Mouse (Mus musculus) urinary bladder, postnatal 10 days (tissue): ENCODE results near the gene Lpin3.

Experiments
- DNase-seq: peaks from one replicate; pipeline ENCODE4 v3.0.0; 2022; ENCODE audit warnings: low spot score

Lpin3 gene

DNA sequence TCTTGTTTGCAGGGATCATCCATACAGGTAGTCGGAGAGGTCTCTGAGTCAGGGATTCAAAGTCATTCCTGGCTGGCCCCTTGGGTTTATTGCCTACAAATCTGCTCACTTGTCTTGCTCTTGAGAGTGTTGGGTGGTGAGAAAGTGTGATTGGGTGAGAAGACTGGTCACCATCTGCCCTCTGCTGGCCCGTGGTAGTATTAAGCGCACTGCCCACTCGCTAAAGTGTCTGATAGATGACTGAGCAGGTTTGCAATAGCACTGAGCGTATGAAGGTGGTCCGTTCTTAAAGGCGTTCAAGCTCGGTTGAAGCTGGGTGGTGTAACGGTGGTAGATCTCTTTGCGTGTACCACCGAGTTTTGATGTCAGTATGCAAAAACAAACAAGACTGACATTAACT, 6.8 kb downstream of the Lpin3 start:
- no peak for DNase-seq

DNA sequence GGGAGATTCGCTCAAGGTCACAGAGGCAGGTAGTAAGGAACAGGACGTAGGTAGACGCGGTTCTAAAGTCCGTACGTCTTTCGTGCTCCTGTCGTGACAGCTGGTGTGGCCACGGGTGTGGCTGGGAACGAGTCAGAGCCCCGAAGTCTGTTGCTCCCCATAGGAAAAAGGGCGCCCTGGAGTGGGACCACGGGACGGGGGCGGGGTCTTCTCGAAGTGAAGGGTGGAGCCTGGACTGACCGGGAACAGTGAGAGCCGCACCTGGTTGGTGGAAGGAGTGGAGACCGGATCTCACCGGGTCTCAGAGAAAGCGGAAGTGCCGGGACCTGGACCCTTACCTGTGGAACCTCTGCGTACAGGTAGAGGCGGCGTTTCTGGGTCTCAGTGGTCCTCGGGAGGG, 7.4 kb downstream of the Lpin3 start:
- DNase-seq: no peak

DNA sequence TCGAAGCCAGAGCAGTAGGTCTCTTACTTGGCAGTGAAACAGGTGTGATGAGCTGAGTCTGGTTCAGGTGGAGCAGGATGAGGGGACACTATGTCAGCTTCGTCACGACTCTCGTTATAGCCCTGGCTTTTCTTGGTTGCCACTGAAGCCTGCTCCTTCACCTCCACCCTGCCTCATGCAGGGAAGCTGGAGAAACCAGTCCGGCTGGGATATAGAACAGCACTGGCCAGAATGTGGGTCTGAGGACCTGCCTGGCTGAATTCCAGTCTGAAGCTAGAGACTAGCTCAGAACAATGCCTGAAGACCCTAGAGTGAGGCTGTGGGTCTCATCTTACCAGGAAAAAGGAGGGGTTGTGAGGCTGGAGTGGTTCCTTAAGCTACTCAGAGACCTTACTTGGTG, 10.6 kb downstream of the Lpin3 start:
- no peak for DNase-seq

DNA sequence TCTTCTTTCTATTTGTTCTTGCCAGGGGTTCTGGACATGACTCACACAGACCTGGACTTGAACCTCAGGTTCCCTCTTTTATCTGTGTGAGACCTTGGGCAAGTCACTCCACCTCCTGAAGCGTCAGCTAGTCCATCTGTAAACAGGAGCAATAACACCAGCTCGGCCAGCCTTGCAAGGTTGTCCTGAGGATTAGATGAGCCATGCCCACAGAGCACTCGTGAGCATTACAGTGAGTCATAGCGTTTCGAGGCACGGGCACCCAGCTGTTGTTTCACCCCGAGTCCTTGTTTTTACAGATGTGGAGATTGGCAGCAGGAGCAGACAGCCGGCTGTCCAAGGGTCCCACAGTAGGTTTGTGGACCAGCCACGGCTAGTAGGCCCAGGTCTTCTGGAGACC, 11.2 kb downstream of the Lpin3 start:
- no peak for DNase-seq

DNA sequence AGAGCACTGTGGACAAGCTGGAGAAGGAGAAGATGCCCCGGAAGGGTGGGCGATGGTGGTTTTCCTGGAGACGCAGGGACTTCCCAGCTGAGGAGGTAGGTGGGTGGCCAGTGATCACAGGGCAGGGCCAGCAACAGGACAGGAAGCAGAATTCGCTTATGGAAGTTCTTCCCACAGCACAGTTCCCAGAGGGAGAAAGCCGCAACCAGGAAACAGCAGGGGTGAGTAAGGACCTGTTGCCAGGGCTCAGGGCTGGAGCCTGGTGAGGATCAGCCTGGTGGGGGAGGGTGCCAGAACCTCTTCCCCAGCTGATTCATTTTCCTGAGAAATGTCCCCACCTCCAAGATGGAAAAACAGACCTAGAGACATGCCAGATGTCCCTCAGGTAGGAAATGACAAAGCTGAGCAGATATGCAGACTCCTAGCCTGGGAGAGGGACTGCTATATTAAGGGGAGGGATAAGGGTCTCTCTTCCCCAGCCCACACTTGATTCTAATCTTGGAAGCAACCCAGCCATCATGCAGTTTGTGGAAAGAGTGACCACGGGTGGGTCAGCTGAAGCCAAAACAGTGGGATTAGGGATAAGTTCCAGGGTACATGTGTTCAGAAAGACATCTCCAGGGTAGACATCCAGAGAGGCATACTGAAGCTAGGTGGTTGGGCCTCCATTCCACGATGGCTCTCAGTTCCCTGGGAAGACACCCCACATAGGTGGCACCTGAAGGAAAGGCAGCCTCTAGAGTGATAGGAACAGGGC, 21.4 kb downstream of the Lpin3 start:
- DNase-seq: no peak

DNA sequence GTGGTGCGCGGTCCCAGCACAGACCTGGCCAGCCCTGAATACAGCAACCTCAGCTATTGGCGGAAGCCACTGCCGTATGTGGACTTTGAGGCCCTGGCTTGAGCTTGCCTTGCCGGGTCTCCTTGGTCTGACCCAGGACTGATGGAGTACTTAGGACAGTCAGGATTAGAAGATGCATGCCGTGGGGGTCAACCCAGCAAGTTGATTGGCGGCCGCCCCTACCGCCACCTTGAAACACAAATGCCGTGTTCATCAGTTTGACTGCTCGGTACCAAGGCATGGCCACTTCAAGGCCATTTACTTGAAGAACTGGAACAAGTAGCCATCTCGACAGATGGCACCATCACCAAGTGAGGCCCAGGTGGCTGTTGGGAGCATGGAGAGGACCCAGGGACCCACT, 24.8 kb downstream of the Lpin3 start:
- no peak for DNase-seq

DNA sequence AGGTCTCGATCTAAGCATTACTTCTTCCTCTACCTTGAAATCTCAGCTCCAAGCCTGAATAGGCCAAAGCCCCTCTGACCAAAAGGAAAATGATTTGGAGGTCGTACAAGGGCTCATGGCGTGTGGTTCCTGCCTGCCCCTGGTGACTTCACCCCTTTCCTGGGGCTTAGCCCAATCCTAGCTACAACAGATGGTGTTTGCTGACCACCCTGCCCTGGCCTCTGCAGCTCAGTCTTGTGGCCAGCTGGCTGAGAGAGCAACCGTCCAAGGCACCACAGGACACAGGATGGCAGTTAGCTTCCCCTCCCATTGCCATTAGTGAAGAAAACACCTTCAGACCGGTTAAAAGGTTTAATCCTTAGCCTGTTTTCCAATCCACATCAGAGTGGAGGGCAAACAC, 25.6 kb downstream of the Lpin3 start:
- DNase-seq: no peak

DNA sequence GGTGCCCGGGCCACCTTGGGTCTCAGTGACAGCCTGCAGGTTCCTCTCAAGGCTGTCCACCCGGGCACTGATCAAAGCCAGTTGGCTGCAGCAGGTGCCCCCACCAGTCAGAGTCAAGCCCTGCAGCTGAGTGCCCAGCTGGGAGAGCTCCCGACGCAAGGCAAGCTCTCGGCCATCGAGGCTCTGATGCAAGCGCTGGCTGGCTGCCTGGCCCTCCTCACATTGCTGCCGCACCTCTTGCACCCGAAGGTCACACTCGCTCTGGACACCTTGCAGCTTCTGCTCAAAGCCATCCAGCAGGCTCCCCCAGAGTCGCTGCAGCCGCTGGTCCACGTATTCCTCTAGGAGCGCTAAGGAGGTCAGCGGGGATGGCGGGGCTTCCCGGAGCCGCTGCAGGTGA, 28.1 kb downstream of the Lpin3 start:
- no peak for DNase-seq

DNA sequence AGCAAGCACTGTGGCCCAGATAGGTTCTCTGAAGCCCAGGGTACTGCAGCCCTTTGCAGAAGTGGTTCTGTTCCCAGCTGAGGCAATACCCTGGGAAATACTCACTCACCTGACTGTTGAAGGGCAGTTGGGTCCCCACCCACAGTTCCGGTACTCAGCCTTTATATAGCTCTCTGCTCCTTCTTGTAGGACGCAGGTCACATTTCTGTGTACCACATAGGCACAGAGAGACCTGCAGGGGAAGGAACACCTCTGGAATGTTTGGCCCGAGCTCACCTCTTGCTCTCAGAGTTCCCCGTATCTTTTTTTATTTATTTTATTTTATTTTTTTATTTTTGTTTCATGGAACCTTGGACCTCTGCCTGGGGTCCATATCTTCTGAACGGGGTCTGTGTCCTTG, 30.2 kb downstream of the Lpin3 start:
- no peak for DNase-seq

DNA sequence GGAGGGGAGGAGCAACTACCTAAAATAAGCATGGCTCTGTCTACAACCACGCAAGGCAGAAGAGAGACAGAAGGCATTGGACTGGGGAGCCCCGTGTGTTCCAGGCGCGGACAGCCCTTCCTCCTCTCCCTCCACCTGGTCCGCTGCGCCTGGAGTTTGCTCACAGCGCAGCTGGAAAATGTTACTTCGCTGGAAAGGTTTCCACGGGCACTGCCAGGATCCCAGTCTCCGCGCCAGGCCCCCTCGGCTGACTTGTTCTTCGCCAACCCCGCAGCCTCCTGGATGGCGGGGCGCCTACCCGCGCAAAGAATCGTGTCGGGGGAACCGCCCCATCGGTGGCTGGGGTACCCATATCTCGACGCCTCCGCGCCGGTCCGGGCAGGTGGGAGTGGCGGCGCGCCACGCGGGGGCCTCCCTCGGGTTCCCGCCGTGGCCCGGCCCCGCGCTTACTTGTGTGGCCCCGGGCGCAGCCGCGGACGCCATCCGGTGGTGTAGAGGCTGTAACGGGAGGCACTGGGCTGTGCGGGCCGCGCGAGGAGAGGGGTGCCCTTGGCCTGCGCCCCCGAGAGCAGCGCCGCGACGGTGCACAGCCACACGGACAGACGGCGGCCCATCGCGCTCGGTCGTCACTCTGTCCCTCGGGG, 31.2 kb downstream of the Lpin3 start:
- no peak for DNase-seq

DNA sequence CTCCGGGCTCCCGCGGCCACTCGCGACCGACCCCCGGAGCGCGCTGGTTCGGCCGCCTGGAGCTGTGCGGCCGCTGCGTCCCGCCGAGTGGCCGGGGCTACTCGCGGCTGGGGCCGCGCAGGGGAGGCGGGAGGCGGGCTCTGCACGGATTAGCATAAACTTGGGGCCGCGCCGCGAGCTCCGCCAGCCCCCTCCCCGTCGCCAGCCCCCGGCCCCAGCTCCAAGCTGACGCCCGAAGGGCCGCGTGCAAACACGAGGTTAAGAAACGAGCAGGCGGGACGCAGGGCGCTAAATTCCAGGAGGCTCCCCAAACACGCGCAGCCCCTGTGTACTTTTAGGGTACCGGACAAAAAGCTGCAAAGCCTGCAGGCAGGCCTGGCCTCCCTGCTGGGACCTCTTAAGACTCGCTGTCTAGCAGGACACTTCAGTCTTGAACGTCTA, 31.8 kb downstream of the Lpin3 start, which contains the start of gene Emilin3:
TSS of gene Emilin3 (minus strand) at position 98 of the 441 bp plus-strand sequence.
- no peak for DNase-seq

DNA sequence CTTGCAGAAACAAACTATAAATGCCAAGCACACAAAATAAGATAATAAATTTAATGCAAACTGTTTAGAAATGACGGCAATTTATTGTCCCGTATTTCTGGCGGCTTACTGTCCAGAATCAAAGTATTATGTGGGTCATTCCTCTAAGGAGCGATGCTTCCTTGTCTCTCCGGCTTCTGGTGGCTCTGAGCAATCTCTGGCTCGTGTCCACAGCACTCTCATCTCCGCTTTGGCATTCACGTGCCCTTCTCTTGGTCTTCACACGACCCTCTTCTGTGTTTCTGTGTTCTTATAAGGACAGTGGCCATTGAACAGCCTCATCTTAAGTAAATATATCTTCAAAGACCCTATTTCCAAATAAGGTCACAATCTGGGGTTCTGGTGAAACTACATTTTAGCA, 34.2 kb downstream of the Lpin3 start:
- DNase-seq: no peak

DNA sequence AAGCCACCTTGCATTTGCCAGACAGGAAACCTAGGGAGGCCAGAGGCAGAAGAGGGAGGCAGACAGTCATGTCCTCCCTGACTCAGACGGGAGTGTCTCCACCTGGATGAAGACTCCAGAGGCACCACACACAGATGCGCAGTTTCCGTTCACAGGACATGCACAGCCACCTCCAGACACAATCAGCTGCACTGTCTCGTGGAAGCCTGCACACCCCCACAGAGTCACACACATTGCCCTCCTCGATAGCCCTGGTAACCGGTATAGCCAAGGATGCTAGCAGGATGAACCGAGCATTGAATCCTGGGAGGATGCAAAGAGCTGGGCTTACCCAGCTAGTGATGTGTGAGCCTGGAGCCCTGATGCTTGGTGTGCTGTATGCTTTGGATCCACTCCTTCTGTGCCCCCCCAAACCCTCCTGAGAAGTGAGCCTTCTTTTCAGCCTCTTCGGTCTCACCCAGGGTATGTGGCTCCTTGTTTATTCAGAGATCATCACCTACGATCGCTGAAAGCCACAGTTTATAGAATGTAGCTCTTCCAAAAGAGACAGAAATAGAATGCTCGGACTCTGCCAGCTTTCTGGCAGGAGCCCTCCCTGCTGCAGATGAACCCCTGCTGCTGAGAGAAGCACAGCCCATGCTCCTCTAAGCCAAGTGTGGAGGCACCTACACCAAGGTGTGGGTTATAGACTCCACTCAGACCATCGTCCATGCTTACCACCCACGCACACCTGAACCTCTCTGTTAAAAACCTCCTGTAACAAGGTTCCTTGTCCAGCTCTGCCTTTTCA, 35.5 kb downstream of the Lpin3 start:
- no peak for DNase-seq

DNA sequence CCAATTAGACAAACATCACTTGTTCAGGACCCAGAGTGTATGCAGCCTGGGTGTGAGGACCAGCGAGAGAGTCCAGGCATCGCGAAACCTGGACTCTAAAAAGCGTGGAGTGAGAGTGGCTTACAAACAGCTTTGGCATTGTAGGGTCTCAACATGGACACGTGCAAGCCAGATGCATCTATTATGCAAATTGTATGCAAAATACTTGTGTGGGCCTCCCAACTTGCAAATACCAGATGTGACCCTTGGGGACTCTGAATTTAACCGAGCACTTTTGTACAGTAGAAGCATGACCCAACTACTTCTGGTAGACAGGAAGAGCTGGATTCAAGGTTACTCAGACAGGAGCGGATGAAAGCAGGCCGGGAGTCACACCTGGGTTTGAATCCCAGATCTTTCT, 36.2 kb downstream of the Lpin3 start:
- DNase-seq: no peak

DNA sequence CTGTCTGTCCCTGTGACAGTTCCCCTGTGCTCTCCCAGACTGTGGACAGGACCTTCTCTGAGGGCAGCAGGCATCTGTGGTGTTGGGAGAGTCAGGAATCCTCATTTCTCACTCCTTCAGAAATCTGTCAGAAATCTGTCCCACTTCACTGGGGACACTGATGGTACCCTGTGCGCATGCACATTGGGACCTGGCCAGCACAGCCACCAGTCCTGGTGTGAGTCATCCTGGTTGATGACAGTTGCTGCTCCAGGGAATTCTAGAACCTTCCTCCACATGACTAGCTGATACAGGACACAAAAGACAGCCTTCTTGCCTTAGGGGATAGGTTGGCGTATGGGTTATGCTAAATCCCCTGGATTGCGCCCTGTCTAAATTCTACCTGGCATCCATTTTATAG, 36.8 kb downstream of the Lpin3 start:
- DNase-seq: no peak

DNA sequence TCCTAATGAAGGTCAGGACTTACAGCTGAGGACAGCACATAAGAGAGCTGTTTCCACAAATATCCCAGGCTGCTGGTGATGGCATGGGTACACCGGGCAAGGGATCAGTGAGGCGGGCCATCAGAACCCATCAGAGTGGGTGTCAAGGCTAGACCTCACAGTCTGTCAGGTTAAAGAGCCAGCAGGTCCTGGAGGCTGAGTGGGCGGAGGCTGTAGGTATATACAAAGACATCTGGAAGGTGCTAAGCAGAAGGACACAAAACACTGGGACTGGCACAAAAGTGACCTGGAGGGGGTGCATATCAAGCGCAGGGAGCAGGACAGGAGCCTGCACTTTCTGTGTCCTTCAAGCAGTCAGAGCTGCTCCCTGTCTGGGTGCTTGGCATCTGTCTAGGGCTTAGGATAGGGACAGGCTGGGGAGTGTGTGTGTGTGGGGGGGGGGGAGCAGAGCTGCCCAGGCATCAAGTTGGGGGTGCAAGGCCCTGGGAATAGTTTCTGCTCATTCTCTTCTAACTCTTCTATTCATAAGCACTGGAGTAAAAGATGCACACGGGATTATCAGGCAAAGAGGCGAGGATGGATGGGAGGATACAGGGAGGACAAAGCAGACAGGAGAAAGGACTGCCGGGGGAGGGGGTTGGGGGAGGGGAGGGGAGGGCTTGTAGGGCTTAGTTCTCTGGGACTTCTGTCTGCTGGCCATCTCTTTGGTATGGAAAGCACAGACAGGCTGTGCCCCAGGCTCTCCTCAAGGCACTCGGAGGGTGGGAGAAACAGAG, 37.9 kb downstream of the Lpin3 start:
- DNase-seq: no peak

DNA sequence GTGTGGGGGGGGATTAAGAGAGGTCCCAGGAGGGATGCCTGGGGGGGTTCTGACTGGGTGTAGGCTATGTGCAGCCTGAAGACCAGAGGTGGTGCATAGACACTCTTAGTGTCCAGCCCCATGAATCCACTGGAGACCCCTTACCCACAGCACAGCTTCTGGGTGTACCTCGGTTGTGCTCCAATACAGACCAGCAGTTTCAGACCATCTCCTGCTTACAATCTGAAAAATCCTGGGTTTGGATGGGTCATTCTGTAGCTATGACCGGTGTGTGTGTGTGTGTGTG, 38.4 kb downstream of the Lpin3 start:
- DNase-seq: no peak

DNA sequence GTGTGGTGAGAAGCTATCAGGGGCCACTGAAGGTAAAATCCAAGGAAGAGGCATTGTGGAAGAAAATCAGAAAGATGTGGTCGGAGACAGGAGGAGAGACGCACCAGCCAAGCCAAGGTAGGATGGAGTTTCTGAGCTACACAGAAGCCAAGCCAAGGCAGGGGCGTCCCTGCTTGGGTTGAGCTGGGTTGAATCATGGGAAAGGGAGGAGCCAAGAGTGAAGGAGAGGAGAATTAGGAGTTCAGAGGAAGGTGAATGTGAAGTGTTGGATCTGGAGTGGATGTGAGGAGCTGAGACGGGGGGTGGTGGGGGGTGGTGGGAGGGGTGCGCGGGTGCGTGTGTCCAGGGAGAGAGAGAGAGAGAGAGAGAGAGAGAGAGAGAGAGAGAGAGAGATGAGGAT, 40.8 kb downstream of the Lpin3 start:
- no peak for DNase-seq

DNA sequence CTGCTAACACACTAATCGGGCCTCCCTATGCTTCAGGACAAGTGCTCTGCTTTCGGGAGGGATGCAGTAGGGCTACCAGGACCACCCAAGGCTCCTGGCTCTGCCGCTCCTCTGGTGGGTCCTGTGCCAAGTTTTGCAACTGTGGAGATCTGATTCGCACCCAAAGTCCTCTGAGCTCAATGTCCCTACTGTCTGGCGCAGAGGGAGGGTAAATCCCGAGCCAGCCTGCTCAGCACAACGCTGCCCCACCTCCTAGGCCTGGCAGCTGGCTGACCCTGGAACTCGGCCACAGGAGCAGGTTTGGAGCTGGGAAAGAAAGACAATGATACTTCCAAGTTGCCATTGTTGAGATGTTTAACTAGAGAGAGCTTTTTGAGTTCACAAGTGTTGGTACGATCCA, 44.7 kb downstream of the Lpin3 start:
- DNase-seq: no peak

DNA sequence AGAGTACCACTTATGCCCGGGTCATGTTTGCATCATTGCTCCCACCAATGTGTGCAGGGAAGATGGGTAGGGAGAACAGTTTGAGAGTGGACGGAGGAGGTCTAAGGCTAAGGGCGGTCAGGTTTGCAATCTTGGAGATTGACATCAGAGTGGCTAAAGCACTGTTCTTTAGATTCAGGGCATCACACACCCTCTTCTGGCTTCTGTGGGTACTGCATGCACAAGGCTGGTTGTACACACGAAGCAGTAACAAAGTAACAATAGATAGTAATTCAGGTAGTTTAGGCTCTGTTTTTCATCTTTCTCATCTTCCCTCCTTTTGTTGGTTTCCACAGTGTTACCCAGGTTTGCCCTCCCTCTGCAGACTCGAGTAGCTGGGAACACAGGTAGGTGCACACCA, 50.9 kb downstream of the Lpin3 start:
- DNase-seq: no peak

DNA sequence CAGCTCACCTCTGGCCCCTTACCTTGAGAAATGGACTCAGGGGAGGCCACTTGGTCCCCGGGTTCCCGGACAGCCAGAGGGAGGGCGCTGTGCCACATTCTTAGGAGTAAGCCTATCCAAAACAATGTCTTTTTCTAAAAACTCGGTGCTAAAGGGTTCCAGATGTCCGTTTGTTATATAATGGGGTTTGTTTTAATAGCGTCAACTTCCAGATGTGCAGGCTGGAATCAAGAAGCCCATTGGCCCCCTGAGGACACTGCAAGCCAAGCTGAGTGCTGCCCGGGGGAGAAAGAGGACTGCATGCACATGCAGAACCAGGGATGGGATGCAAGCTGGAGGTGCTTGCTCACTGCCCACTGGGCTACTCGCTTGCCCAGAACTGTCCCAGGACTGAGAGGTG, 51.9 kb downstream of the Lpin3 start:
- DNase-seq: no peak

DNA sequence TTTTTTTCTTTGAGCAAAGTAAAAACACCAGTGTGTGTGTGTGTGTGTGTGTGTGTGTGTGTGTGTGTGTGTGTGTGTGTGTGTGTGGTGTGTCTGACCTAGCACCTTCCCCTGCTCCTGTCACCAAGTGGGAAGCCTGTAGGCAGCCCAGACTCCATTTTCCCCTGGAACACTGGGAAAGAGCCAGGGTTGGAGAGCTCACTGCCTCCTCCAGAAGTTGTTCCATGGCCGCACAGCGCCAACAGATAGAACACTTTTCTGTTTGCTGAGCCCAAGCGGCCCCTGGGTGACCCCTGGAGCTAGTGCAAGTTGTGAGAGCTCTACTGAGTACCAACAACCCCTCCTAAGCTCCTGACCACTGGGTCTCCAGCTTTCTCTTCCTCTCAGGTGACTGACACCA, 52.5 kb downstream of the Lpin3 start:
- DNase-seq: no peak

DNA sequence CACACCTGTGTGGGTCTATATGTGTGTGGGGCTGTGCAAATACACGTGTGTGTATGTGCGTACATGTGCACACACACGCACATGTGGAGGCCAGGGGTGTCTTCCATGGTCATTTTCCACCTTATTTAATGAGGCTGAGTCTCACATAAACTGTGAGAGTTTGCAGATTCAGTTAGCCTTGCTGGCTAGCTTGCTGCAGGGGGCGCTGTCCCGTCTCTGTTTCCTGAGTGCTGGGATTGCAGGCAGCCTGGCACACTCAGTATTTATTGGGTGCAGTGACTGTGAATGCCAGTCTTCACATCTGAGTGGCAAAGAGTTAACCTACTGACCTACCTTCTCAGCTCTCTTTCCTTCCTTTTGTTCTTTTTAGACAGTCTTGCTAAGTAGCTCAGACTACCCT, 53.4 kb downstream of the Lpin3 start:
- no peak for DNase-seq
